Mouse (Mus musculus) erythroblast, embryonic 14.5 days (primary cell): Measurements from ENCODE around the gene 1110004F10Rik.

Experiments
- GATA1 ChIP-seq: IDR thresholded peaks from 2 replicates; pipeline ENCODE4 v1.6.1; 2012; ENCODE audit warnings: low read length, inconsistent platforms, mixed read lengths
- TAL1 ChIP-seq: IDR thresholded peaks from 3 replicates; pipeline ENCODE4 v1.6.1; 2012; ENCODE audit warnings: low read length, inconsistent platforms, mixed read lengths

GRCm38 (mm10) chr7:116110661-116111060 lies 71.5 kb downstream of the 1110004F10Rik start:
- TF ChIP-seq TAL1: no peak
- TF ChIP-seq GATA1: no peak
